16 mouse cellular contexts compared by ENCODE assay signal in genomic region chr17:30516580-30517340, GRCm38 (mm10).
"Had no signal": no experiment of that assay in that cellular context is flagged by ENCODE, and none has a peak within 500 bp of the region (broad histone marks: within the 10 kb centered on the region; RNA-seq: fewer than 3 reads in every experiment).

No protein-coding gene starts in this region.

- H3K4me3 ChIP-seq: neural tube, embryonic 12.5 days; neural tube, embryonic 13.5 days; neural tube, embryonic 15.5 days; stomach, embryonic 15.5 days had no signal

- DNase-seq: retina, postnatal 1 day; right cerebral cortex, adult 18-20 months; right cerebral cortex, postnatal 14 days; right cerebral cortex, postnatal 4 days; spleen, adult 18-20 months; thymus, adult 18-20 months; thymus, adult 2 months; thymus, postnatal 14 days; thymus, postnatal 25 days; thymus, postnatal 36 days; thymus, postnatal 4 days had no signal

- H3K36me3 ChIP-seq: stomach, embryonic 15.5 days had no signal

- H3K9me3 ChIP-seq: neural tube, embryonic 12.5 days; neural tube, embryonic 13.5 days; neural tube, embryonic 15.5 days; stomach, embryonic 15.5 days had no signal

- H3K4me1 ChIP-seq: stomach, embryonic 15.5 days had no signal

- H3K27ac ChIP-seq: neural tube, embryonic 12.5 days; neural tube, embryonic 13.5 days; neural tube, embryonic 15.5 days; stomach, embryonic 15.5 days; stomach, postnatal 0 days had no signal

- H3K27me3 ChIP-seq: neural tube, embryonic 12.5 days; neural tube, embryonic 13.5 days; neural tube, embryonic 15.5 days; stomach, embryonic 15.5 days had no signal
